Mouse (Mus musculus): ENCODE data around the gene Tspan7. TPM values are rescaled to one million over a fixed set of nuclear protein-coding genes. Genes with fewer than 3 reads are reported as not detected.

The Tspan7 gene
- polyA plus RNA-seq, 1 experiment from 2014 or later, result 549 TPM

Other genes with a start within 250 kb of the Tspan7 start
- not detected in 2 replicates for gene Otc, start 232.9 kb upstream of the Tspan7 start, polyA plus RNA-seq (2015; fragmentation: Nextera tagmentation; extraction: Ambion mirVana)
- 98.4 and 109 TPM in 2 replicates for gene Mid1ip1, start 229.9 kb downstream of the Tspan7 start, polyA plus RNA-seq (2015; fragmentation: Nextera tagmentation; extraction: Ambion mirVana)

All from midbrain, embryonic 16.5 days (tissue).